Mouse (Mus musculus): ENCODE results near the gene Atp2a2.

DNA sequence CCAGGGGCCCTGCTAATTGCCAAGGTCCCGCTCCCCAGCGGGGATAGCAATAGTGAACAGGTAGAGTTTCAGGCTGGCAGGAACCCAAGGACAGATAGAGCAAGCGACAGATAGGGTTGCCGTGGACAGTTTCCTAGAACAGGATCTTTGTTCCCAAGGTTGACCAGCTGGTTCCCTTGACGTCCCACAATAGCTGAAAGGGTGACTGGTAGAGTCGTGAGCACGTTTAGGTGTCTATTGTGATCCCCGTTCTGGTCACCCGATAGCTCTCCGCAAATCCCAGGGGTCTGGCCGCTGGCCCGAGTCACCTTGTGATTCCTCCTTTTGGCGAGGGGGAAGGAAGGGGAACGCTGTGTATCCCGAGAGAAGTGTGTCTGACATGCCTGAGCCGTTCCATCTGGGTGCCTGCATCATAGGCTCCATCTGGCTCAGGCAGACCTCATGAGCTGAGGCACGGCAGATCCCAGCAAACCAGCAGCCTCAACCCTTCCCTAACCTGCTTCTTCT is 8.7 kb upstream of the Atp2a2 start:
- no peak for TF ChIP-seq CTCF (IDR thresholded peaks at IDR 0.05; ENCODE audit: low read depth, low read length)
- TF ChIP-seq POLR2A (IDR thresholded peaks at IDR 0.05; ENCODE audit: borderline replicate concordance, low read depth, low read length): no peak

Data from bone marrow macrophage, adult 2 months (primary cell).